Mouse (Mus musculus): ENCODE measurements around the gene Fcgr2b. TPM values are rescaled to one million over a fixed set of nuclear protein-coding genes. Genes with fewer than 3 reads are reported as not detected.

Gene Fcgr2b
- polyA plus RNA-seq, 1 experiment from 2014 or later = 3.9 TPM

DNA sequence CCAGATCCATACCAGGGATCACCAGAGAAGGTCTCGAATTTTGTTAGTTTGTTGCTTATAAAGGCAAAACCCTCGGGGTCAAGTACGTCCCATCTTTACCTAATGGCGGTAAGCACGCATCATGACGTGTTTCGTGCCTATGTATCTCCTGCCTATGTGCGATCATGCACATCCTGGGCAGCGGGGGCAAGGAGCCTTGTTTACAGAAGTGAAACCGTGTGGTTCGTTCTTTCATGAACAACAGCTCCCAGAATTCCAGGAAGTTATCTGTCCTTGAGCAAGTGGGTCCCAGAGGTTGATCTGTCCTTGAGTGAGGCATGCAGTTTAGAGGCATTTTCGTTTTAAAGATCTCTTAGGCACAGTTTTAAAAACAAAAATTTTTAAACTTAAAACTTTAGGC, 37.1 kb downstream of the Fcgr2b start:
- H3K36me3 ChIP-seq (ENCODE audit: insufficient read depth, low read length) = no peaks in the 10 kb centered on the region
- H3K9me3 ChIP-seq (ENCODE audit: low read length) = peaks cover 11% of the 10 kb centered on the region
- H3K27ac ChIP-seq (ENCODE audit: low read length) = no peak overlapping the region
- H3K27me3 ChIP-seq (ENCODE audit: insufficient read depth, low read length) = no peaks in the 10 kb centered on the region
- no peak overlapping the region for H3K9ac ChIP-seq (replicated peaks; ENCODE audit: low read length)
- 80% methylated on average over 12 of the region's 12 CpGs for WGBS
- no peaks in the 10 kb centered on the region for H3K4me1 ChIP-seq (ENCODE audit: insufficient read depth, low read length)
- H3K4me2 ChIP-seq (replicated peaks; ENCODE audit: low read depth, low read length) = no peak overlapping the region
- H3K4me3 ChIP-seq (ENCODE audit: low read length) = no peak overlapping the region
- ATAC-seq (ENCODE audit: low FRiP score, low TSS enrichment) = no peak

DNA sequence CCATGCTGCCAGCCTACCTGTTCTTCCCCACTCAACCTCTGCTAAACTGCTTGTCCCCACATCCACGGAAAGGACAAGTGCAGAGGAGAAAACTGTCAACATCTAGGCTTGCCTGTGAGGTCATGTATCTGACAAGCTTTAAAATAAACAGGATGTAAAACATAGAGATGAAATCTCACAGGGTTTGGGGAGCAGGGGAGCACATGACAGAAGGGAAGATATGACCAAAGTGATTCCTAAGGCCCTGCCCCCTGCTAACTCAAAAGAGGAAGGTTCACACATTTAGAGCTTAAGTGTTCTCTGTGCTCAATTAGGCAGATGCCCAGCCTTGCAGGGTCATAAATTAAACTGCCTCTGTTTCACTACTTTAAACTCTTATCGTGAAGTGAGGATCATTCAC, 42.0 kb downstream of the Fcgr2b start:
- Histone ChIP-seq H3K9me3 (ENCODE audit: low read length) (no peaks in the 10 kb centered on the region), H3K27ac (ENCODE audit: low read length) (no peak overlapping the region), H3K27me3 (ENCODE audit: insufficient read depth, low read length) (no peaks in the 10 kb centered on the region), H3K36me3 (ENCODE audit: insufficient read depth, low read length) (no peaks in the 10 kb centered on the region), H3K4me1 (ENCODE audit: insufficient read depth, low read length) (no peaks in the 10 kb centered on the region), H3K9ac (replicated peaks; ENCODE audit: low read length) (no peak overlapping the region), H3K4me2 (replicated peaks; ENCODE audit: low read depth, low read length) (no peak overlapping the region), H3K4me3 (ENCODE audit: low read length) (no peak overlapping the region)
- 36% methylated on average over 2 of the region's 2 CpGs for WGBS
- no peak for ATAC-seq (ENCODE audit: low FRiP score, low TSS enrichment)

DNA sequence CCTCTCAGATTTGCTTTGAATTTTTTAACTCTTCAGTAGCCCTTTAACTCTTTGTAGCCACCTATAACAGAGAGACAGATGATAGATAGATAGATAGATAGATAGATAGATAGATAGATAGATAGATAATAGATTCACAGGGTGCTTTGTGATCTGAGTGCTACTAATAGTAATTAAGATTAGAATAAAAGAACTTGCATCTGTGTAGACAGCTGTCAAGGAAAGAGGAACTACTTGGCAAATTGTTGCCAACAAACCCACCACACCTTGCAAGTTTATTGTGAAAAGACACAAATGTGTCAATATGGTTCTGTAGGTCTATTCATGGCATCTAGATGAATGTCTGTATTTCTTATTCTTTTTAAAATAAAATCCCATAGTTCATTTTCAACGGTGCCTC, 42.4 kb downstream of the Fcgr2b start:
- Histone ChIP-seq H3K4me2 (replicated peaks; ENCODE audit: low read depth, low read length) (no peak overlapping the region), H3K27ac (ENCODE audit: low read length) (no peak overlapping the region), H3K36me3 (ENCODE audit: insufficient read depth, low read length) (no peaks in the 10 kb centered on the region), H3K4me3 (ENCODE audit: low read length) (no peak overlapping the region), H3K27me3 (ENCODE audit: insufficient read depth, low read length) (no peaks in the 10 kb centered on the region), H3K4me1 (ENCODE audit: insufficient read depth, low read length) (no peaks in the 10 kb centered on the region), H3K9ac (replicated peaks; ENCODE audit: low read length) (no peak overlapping the region), H3K9me3 (ENCODE audit: low read length) (no peaks in the 10 kb centered on the region)
- WGBS = 94% methylated on average over 1 of the region's 1 CpGs
- no peak for ATAC-seq (ENCODE audit: low FRiP score, low TSS enrichment)

DNA sequence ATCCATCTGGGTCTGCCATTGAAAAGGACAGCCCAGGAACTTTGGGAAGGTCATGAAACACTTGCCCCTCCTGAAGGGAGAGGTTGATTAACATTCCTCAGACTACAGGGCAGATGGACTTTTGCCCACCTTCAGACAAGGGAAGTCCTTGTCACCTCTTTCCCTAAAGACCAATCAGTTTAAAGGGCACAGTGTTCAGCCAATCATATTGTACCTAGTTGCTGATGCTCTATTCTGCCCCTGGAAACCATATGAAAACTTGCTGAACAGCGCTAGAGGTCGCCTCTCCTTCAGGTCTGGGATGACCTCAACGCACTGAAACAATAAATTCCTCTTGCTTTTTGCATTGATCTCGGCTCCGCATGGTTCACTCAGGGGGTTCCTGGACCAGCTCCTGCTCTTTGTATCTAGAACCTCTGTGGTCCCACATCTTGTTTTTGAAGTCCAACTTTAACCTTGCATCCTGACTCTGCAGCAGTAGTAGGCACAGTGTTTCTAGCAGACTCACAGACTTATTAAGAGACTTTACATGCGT, 42.9 kb downstream of the Fcgr2b start:
- H3K27ac ChIP-seq (ENCODE audit: low read length) = no peak overlapping the region
- H3K36me3 ChIP-seq (ENCODE audit: insufficient read depth, low read length) = no peaks in the 10 kb centered on the region
- no peaks in the 10 kb centered on the region for H3K27me3 ChIP-seq (ENCODE audit: insufficient read depth, low read length)
- WGBS = 59% methylated on average over 6 of the region's 6 CpGs
- H3K4me3 ChIP-seq (ENCODE audit: low read length) = no peak overlapping the region
- no peak overlapping the region for H3K9ac ChIP-seq (replicated peaks; ENCODE audit: low read length)
- H3K9me3 ChIP-seq (ENCODE audit: low read length) = no peaks in the 10 kb centered on the region
- no peak overlapping the region for H3K4me2 ChIP-seq (replicated peaks; ENCODE audit: low read depth, low read length)
- no peaks in the 10 kb centered on the region for H3K4me1 ChIP-seq (ENCODE audit: insufficient read depth, low read length)
- ATAC-seq (ENCODE audit: low FRiP score, low TSS enrichment) = no peak

DNA sequence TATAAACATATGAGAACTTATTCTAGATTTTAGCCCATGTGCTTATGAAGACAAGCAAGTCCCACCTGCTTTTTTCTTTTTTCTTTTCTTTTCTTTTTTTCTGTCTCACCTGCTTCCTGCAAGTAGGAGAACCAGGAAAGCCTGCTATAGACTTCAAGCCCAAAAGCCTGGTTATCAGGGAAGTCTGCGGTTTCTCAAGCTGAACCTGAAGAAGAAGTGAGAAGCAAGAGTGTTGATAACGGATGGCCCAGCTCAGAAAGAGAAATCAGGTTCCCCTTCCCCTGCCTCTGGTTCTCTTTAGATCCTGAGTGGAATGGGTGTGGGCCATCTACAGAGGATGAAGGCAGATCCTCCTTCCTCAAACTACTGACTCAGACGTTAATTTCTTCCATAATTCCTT, 44.3 kb downstream of the Fcgr2b start:
- H3K4me3 ChIP-seq (ENCODE audit: low read length) = no peak overlapping the region
- no peak for ATAC-seq (ENCODE audit: low FRiP score, low TSS enrichment)
- no peaks in the 10 kb centered on the region for H3K4me1 ChIP-seq (ENCODE audit: insufficient read depth, low read length)
- H3K27ac ChIP-seq (ENCODE audit: low read length) = no peak overlapping the region
- H3K9ac ChIP-seq (replicated peaks; ENCODE audit: low read length) = no peak overlapping the region
- 82% methylated on average over 3 of the region's 3 CpGs for WGBS
- H3K27me3 ChIP-seq (ENCODE audit: insufficient read depth, low read length) = no peaks in the 10 kb centered on the region
- no peak overlapping the region for H3K4me2 ChIP-seq (replicated peaks; ENCODE audit: low read depth, low read length)
- H3K36me3 ChIP-seq (ENCODE audit: insufficient read depth, low read length) = no peaks in the 10 kb centered on the region
- H3K9me3 ChIP-seq (ENCODE audit: low read length) = no peaks in the 10 kb centered on the region

DNA sequence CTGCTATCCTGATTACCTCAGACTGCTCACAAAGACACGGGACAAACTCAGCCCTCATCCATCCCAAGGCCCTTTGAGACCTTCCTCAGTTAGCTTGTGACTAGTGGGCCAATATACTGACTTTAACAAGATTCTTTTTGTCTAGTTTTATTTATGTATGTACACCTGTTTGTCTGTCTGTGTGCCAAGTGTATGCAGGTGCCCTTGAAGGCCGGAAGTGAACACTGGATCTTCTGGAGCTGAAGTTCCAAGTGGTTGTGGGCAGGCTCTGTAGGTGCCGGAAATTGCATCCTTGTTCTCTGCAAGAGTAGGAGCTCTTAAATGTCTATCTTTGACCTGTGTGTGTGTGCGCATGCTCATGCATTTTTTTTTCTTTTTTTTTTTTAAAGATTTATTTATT, 47.1 kb downstream of the Fcgr2b start:
- Histone ChIP-seq H3K9me3 (ENCODE audit: low read length) (no peaks in the 10 kb centered on the region), H3K36me3 (ENCODE audit: insufficient read depth, low read length) (no peaks in the 10 kb centered on the region), H3K27me3 (ENCODE audit: insufficient read depth, low read length) (no peaks in the 10 kb centered on the region), H3K9ac (replicated peaks; ENCODE audit: low read length) (no peak overlapping the region), H3K4me1 (ENCODE audit: insufficient read depth, low read length) (no peaks in the 10 kb centered on the region), H3K27ac (ENCODE audit: low read length) (no peak overlapping the region), H3K4me2 (replicated peaks; ENCODE audit: low read depth, low read length) (no peak overlapping the region), H3K4me3 (ENCODE audit: low read length) (no peak overlapping the region)
- no peak for ATAC-seq (ENCODE audit: low FRiP score, low TSS enrichment)
- 86% methylated on average over 4 of the region's 4 CpGs for WGBS

DNA sequence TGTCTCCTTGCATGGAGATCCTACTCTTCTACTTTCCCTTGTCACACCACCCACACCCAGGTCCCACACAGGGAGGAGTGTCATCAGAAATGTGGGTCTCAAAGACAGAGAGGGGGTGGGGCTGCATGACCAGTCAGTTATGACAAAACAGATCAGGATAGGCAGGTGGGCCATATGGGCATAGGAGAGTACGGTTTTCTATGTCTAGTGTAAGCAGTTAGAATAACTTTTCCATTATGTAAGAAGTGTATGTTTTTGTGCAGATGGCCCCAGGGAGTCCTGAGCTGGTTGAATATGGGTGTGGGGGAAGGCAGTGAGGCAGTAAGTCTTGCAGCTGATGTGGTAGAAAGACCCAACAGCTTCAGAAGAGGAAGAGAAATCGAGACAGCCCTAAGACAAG, 47.9 kb downstream of the Fcgr2b start:
- no peaks in the 10 kb centered on the region for H3K9me3 ChIP-seq (ENCODE audit: low read length)
- H3K4me1 ChIP-seq (ENCODE audit: insufficient read depth, low read length) = no peaks in the 10 kb centered on the region
- no peak overlapping the region for H3K4me2 ChIP-seq (replicated peaks; ENCODE audit: low read depth, low read length)
- ATAC-seq (ENCODE audit: low FRiP score, low TSS enrichment) = no peak
- no peaks in the 10 kb centered on the region for H3K36me3 ChIP-seq (ENCODE audit: insufficient read depth, low read length)
- 81% methylated on average over 2 of the region's 2 CpGs for WGBS
- H3K4me3 ChIP-seq (ENCODE audit: low read length) = no peak overlapping the region
- H3K9ac ChIP-seq (replicated peaks; ENCODE audit: low read length) = no peak overlapping the region
- H3K27me3 ChIP-seq (ENCODE audit: insufficient read depth, low read length) = no peaks in the 10 kb centered on the region
- no peak overlapping the region for H3K27ac ChIP-seq (ENCODE audit: low read length)

DNA sequence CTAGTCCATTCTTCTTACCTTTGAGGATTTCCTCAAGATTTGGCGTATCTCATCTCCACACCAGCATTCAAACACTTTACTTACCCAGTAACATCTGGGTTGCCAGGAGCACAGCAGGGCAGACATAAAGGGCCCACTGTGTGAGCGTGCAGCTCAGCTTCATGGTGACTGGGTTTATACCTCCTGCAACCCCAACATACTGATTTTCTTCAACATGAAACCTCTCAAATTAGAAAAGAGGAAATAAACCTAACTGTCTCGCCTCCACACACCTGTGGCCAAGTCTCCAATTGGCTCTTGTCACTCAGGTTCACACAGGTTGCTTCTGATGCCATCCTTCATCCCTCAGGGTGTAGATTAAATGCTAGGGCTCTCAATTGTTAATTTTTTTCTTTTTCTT, 49.0 kb downstream of the Fcgr2b start, which contains the start of gene Fcrla:
Gene Fcrla, minus strand, starts transcription at position 206 of the 400 bp plus-strand sequence.
- Histone ChIP-seq H3K27ac (ENCODE audit: low read length) (no peak within 1 kb of the TSS), H3K36me3 (ENCODE audit: insufficient read depth, low read length) (no peaks in the 10 kb centered on the region), H3K4me3 (ENCODE audit: low read length) (no peak within 1 kb of the TSS), H3K4me2 (replicated peaks; ENCODE audit: low read depth, low read length) (no peak within 1 kb of the TSS), H3K4me1 (ENCODE audit: insufficient read depth, low read length) (no peaks in the 10 kb centered on the region), H3K27me3 (ENCODE audit: insufficient read depth, low read length) (no peaks in the 10 kb centered on the region), H3K9me3 (ENCODE audit: low read length) (no peaks in the 10 kb centered on the region), H3K9ac (replicated peaks; ENCODE audit: low read length) (no peak within 1 kb of the TSS)
- WGBS = 88% methylated on average over 3 of the region's 3 CpGs
- ATAC-seq (ENCODE audit: low FRiP score, low TSS enrichment) = no peak

DNA sequence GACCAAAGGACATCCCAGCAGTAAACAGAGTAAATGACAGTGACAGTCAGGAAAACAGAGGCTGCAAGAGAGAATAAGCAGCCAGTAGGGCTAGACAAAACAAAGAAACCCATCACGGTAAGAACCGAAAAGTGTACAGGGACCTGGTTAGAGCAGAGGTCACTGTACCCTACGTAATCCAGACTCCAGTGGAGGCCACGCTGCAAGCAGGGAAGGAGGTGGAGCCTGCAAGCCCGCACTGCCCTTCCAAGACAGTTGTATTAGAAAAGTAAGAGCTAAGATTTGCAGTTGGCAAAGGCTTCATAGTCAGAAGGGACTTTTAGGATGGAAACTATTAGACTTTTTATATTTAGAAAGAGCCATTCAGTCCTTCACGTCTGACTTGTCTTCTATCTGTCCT, 49.4 kb downstream of the Fcgr2b start:
- Histone ChIP-seq H3K36me3 (ENCODE audit: insufficient read depth, low read length) (no peaks in the 10 kb centered on the region), H3K4me3 (ENCODE audit: low read length) (no peak overlapping the region), H3K27me3 (ENCODE audit: insufficient read depth, low read length) (no peaks in the 10 kb centered on the region), H3K4me1 (ENCODE audit: insufficient read depth, low read length) (no peaks in the 10 kb centered on the region), H3K9ac (replicated peaks; ENCODE audit: low read length) (no peak overlapping the region), H3K4me2 (replicated peaks; ENCODE audit: low read depth, low read length) (no peak overlapping the region), H3K27ac (ENCODE audit: low read length) (no peak overlapping the region), H3K9me3 (ENCODE audit: low read length) (no peaks in the 10 kb centered on the region)
- 50% methylated on average over 6 of the region's 6 CpGs for WGBS
- no peak for ATAC-seq (ENCODE audit: low FRiP score, low TSS enrichment)

DNA sequence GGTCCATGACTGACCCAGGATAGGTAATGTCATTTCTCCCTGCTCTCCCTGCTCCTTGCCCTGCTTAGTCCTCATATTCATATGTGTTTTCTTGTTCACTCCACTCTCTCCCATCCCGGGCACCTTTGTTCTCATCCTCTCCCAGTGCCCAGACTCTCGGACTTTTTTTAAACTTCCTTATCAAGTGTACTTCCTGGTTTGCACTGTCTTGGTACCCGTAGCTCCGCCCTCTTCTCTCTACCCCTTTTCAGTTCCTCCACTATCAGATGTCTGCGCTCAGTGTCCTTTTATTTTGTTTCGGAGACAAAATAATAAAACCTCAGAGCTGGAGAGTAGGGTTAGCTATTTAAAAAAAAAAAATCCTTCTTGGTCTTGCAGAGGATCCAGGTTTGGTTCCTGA, 51.9 kb downstream of the Fcgr2b start:
- Histone ChIP-seq H3K4me3 (ENCODE audit: low read length) (no peak overlapping the region), H3K27ac (ENCODE audit: low read length) (no peak overlapping the region), H3K9ac (replicated peaks; ENCODE audit: low read length) (no peak overlapping the region), H3K27me3 (ENCODE audit: insufficient read depth, low read length) (no peaks in the 10 kb centered on the region), H3K4me1 (ENCODE audit: insufficient read depth, low read length) (no peaks in the 10 kb centered on the region), H3K9me3 (ENCODE audit: low read length) (no peaks in the 10 kb centered on the region), H3K36me3 (ENCODE audit: insufficient read depth, low read length) (no peaks in the 10 kb centered on the region), H3K4me2 (replicated peaks; ENCODE audit: low read depth, low read length) (no peak overlapping the region)
- WGBS = 72% methylated on average over 6 of the region's 6 CpGs
- ATAC-seq (ENCODE audit: low FRiP score, low TSS enrichment) = no peak
